Mouse (Mus musculus): ENCODE measurements around the gene Gpr162. TPM values are rescaled to one million over a fixed set of nuclear protein-coding genes. Genes with fewer than 3 reads are reported as not detected.

The Gpr162 gene
- polyA plus RNA-seq (2012; rRNA removed), result 13.4 and 15.2 TPM in 2 replicates

GRCm38 (mm10) chr6:124863658-124864298 is at the start of gene Gpr162:
Gene Gpr162, minus strand, starts transcription at chr6:124863983.

GRCm38 (mm10) chr6:124911533-124912218 is 47.9 kb upstream of the Gpr162 start, which contains the start of gene Lag3:
Gene Lag3, minus strand, starts transcription at chr6:124911705.

GRCm38 (mm10) chr6:124887986-124888385 is 24.2 kb upstream of the Gpr162 start, which contains the start of gene Cd4:
Gene Cd4, minus strand, starts transcription at chr6:124888221.

GRCm38 (mm10) chr6:124856916-124857839 is 6.6 kb downstream of the Gpr162 start, which contains the start of gene P3h3:
Gene P3h3, minus strand, starts transcription at chr6:124857752.

GRCm38 (mm10) chr6:124840241-124841167 is 23.3 kb downstream of the Gpr162 start, which contains the start of gene Gnb3:
Gene Gnb3, minus strand, starts transcription at chr6:124840275.

GRCm38 (mm10) chr6:124828868-124829798 is 34.6 kb downstream of the Gpr162 start, which contains the start of the genes Usp5 and Cdca3:
Gene Usp5, minus strand, starts transcription at chr6:124829484.
Gene Cdca3, plus strand, starts transcription at chr6:124829547.

GRCm38 (mm10) chr6:124813933-124814332 is 49.9 kb downstream of the Gpr162 start, which contains the start of gene Tpi1:
Gene Tpi1, minus strand, starts transcription at chr6:124814296.

Other genes starting within 250 kb of the Gpr162 start
- 0.24 and 0.26 TPM in 2 replicates for gene C1s2, start 227.9 kb downstream of the Gpr162 start, polyA plus RNA-seq (2012; rRNA removed)
- 36.6 and 50.7 TPM in 2 replicates for gene Lpcat3, start 201.0 kb downstream of the Gpr162 start, polyA plus RNA-seq (2012; rRNA removed)
- 177 and 187 TPM in 2 replicates for gene Emg1, start 151.8 kb downstream of the Gpr162 start, polyA plus RNA-seq (2012; rRNA removed)
- 185 and 198 TPM in 2 replicates for gene Phb2, start 151.6 kb downstream of the Gpr162 start, polyA plus RNA-seq (2012; rRNA removed)
- gene Ptpn6, start 125.3 kb downstream of the Gpr162 start, polyA plus RNA-seq (2012; rRNA removed), result 5.3 and 7.8 TPM in 2 replicates
- gene Grcc10, start 122.6 kb downstream of the Gpr162 start, polyA plus RNA-seq (2012; rRNA removed), result 383 and 432 TPM in 2 replicates
- gene Gm45234, start 108.0 kb downstream of the Gpr162 start, polyA plus RNA-seq (2012; rRNA removed), result 0.11 TPM in 1 of 2 replicates, not detected in the other
- 40.9 and 65.1 TPM in 2 replicates for gene Atn1, start 107.5 kb downstream of the Gpr162 start, polyA plus RNA-seq (2012; rRNA removed)
- gene Eno2, start 94.3 kb downstream of the Gpr162 start, polyA plus RNA-seq (2012; rRNA removed), result 9.1 and 11.8 TPM in 2 replicates
- 4.2 and 11.4 TPM in 2 replicates for gene Lrrc23, start 84.3 kb downstream of the Gpr162 start, polyA plus RNA-seq (2012; rRNA removed)
- 6.0 and 8.9 TPM in 2 replicates for gene Spsb2, start 55.3 kb downstream of the Gpr162 start, polyA plus RNA-seq (2012; rRNA removed)
- 559 and 705 TPM in 2 replicates for gene Tpi1, start 49.7 kb downstream of the Gpr162 start, polyA plus RNA-seq (2012; rRNA removed)
- 111 and 146 TPM in 2 replicates for gene Usp5, start 34.5 kb downstream of the Gpr162 start, polyA plus RNA-seq (2012; rRNA removed)
- 157 and 168 TPM in 2 replicates for gene Cdca3, start 34.4 kb downstream of the Gpr162 start, polyA plus RNA-seq (2012; rRNA removed)
- 2.2 and 3.0 TPM in 2 replicates for gene Gnb3, start 23.7 kb downstream of the Gpr162 start, polyA plus RNA-seq (2012; rRNA removed)
- gene P3h3, start 6.2 kb downstream of the Gpr162 start, polyA plus RNA-seq (2012; rRNA removed), result 103 and 125 TPM in 2 replicates
- 0.01 and 0.05 TPM in 2 replicates for gene Cd4, start 24.2 kb upstream of the Gpr162 start, polyA plus RNA-seq (2012; rRNA removed)
- 2.3 and 3.2 TPM in 2 replicates for gene Lag3, start 47.7 kb upstream of the Gpr162 start, polyA plus RNA-seq (2012; rRNA removed)
- gene Ptms, start 56.1 kb upstream of the Gpr162 start, polyA plus RNA-seq (2012; rRNA removed), result 1,105 and 3,481 TPM in 2 replicates
- gene Mlf2, start 67.4 kb upstream of the Gpr162 start, polyA plus RNA-seq (2012; rRNA removed), result 358 and 360 TPM in 2 replicates
- 122 and 143 TPM in 2 replicates for gene Cops7a, start 101.6 kb upstream of the Gpr162 start, polyA plus RNA-seq (2012; rRNA removed)
- 1.6 and 3.4 TPM in 2 replicates for gene Pianp, start 132.7 kb upstream of the Gpr162 start, polyA plus RNA-seq (2012; rRNA removed)
- gene Zfp384, start 145.2 kb upstream of the Gpr162 start, polyA plus RNA-seq (2012; rRNA removed), result 52.2 and 93.4 TPM in 2 replicates
- 130 and 145 TPM in 2 replicates for gene Ing4, start 175.8 kb upstream of the Gpr162 start, polyA plus RNA-seq (2012; rRNA removed)
- 25.3 and 37.8 TPM in 2 replicates for gene Acrbp, start 185.7 kb upstream of the Gpr162 start, polyA plus RNA-seq (2012; rRNA removed)
- 0.22 and 0.24 TPM in 2 replicates for gene Lpar5, start 203.9 kb upstream of the Gpr162 start, polyA plus RNA-seq (2012; rRNA removed)
- 164 and 215 TPM in 2 replicates for gene Chd4, start 232.0 kb upstream of the Gpr162 start, polyA plus RNA-seq (2012; rRNA removed)